Mouse (Mus musculus) spleen, adult 18-20 months (tissue): Measurements from ENCODE around the gene Asna1.

Source experiments
- DNase-seq, 2 experiments: peaks; one replicate each; pipeline ENCODE4 v3.0.0; 2022; ENCODE audit warnings: mixed read lengths in 2 of 2

The Asna1 gene

GRCm38 (mm10) chr8:84987903-84988302 lies 37.2 kb downstream of the Asna1 start:
- DNase-seq: no peak

DNA sequence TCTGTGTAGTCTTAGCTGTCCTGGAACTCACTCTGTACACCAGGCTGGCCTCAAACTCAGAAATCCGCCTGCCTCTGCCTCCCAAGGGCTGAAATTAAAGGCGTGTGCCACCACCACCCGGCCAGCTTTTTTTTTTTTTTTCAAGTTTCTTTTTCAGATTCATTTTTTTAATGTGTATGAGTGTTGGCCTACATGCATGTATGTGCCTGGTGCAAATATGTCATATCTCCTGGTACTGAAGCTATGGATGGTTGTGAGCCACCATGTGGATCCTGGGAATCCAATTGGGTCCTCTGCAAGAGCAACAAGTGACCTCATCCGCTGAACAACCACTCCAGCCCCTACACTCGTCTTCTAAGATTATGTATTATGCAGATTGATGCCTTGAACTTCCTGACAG lies 37.7 kb downstream of the Asna1 start:
- DNase-seq: no peak

GRCm38 (mm10) chr8:84986379-84986945 lies 38.6 kb downstream of the Asna1 start:
- no peak for DNase-seq

DNA sequence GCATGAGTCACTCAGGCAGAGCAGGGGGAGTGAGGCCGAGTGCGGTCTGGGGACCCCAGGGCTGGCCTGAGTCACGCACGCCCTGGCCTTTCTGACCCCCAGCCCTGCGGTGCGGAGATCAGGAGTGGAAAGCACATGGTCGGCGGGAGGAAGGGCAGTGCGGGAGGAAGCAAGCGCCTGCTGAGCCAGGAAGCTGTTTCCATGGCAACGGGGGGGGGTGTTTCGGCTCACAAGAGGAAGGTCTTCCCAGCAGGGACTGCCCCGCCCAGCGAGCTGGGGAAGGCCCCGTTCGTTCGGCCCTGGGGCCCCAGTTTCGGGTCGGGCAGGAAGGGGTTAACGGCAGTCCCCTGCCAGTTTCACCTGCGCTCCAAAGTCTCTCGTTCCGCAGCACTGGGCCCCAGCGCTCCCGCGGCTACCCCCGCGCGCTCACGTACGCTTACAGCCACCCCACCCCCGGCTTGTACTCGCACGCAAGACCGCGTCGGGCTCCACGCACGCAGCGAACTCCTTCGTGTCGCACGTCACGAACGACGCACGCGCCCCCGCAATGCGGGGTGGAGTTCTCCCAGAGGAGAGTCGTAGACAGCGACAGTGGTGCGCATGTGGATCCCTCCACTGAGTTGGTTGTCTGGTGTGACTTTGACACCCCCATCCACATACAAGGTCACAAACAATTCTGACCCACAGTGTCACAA lies 39.2 kb downstream of the Asna1 start:
- DNase-seq: peak; percentile 93 to 95

- DNase-seq: no peak
Measured at GRCm38 (mm10) chr8:84985049-84985683, 39.9 kb downstream of the Asna1 start.

- DNase-seq: peak in 1 of 2 experiments; percentile 42
Measured at GRCm38 (mm10) chr8:84984294-84985048, 40.6 kb downstream of the Asna1 start.

DNA sequence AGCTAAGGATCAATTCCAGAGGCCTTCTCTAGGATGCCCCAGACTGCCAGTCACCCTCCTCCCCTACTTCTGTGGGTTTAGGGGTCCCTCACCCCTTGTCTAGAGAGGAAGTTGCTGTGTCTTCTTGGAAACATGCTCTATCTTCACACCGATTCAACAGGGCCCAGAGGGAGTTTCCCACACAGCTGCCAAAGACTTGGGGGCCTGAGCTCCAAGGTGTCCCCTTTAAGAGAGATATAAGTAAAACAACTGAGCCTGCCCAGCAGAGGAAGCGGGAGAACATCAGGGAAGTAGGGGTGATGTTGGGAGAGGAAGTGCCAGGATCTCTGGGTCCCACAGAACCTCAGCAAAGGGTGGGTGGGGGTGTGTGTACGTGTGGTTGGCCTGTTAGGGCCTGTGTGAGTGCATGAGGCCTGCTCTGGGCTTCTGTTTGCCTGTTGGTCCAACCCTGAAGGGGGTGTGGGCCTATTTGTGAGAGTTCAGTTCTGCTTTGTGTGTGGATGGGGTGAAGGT lies 42.5 kb downstream of the Asna1 start:
- DNase-seq: no peak

- DNase-seq: no peak
Measured at GRCm38 (mm10) chr8:84981644-84982498, 43.2 kb downstream of the Asna1 start.

- DNase-seq: peak; percentile 54 to 64
Measured at GRCm38 (mm10) chr8:84980622-84981358, 44.3 kb downstream of the Asna1 start.

- DNase-seq: peak; percentile 93
Measured at GRCm38 (mm10) chr8:84979599-84980421, 45.3 kb downstream of the Asna1 start.

- peak; percentile 89 to 96 for DNase-seq
Measured at GRCm38 (mm10) chr8:84978248-84978940, 46.7 kb downstream of the Asna1 start, which contains the start of gene Junb. Junb (minus strand) TSS chr8:84978718.

DNA sequence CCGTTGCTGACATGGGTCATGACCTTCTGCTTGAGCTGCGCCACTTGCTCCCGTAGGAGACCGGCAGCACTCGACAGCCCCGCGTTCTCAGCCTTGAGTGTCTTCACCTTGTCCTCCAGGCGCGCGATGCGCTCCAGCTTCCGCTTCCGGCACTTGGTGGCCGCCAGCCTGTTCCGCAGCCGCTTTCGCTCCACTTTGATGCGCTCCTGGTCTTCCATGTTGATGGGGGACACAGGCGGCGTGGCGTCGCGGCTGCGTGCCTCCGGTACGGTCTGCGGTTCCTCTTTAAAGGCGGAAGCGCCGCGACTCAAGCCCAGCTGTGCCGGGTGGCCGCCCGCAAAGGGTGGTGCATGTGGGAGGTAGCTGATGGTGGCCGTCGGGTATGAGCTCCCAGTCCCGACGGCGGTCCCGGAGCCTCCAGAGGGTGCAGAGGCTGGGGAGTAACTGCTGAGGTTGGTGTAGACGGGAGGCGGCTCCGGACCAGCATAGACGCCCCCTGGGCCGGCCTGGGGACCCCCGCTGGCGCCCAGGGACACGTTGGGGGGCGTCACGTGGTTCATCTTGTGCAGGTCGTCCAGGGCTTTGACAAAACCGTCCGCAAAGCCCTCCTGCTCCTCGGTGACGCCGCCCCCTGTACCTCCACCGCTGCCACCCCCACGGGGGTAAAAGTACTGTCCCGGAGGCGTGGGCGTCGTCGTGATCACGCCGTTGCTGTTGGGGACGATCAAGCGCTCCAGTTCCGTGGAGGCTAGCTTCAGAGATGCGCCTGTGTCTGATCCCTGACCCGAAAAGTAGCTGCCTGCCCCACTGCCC lies 47.4 kb downstream of the Asna1 start:
- DNase-seq: peak; percentile 72 to 75

GRCm38 (mm10) chr8:84976763-84977434 lies 48.2 kb downstream of the Asna1 start:
- DNase-seq: no peak

- DNase-seq: peak; percentile 92 to 95
Measured at GRCm38 (mm10) chr8:84976031-84976762, 48.9 kb downstream of the Asna1 start.

- peak; percentile 64 to 75 for DNase-seq
Measured at GRCm38 (mm10) chr8:84975434-84975833, 49.6 kb downstream of the Asna1 start.

DNA sequence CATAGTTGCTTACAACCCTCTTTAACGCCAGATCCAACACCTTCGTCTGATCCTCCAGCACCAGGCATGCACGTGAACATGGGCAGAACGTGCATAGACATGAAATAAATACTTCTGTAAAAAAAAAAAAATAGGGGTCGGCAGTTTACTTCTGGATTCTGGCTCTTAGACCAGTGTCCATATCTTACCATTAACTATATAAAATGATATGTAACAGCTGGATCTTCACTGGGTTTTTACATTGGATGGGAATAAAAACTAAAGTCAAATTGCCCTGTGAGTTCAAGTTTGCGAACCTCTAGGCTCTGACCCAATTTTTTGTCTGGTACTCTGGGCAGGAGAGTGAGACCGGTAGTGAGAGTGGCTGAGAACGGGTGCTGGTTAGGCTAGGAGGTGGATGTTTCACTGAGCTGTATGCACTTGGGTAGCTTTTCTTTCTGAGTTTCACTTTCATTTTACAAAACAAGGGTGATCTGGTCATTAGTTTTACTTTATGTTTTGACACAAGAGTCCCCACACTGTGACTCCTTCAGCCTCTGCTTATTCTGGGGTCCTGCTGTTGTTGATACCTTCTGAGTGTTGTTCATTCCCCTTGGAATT lies 50.4 kb downstream of the Asna1 start:
- no peak for DNase-seq
